Mouse (Mus musculus) R1 (cell line): Measurements from ENCODE around the gene H2-D1.
A peak's percentile ranks its signal among the peaks of the same experiment; 100 is the strongest.
"Not testable (repeated sequence)": the region's sequence is repeated elsewhere in the genome, so short reads cannot be mapped to it uniquely, and the experiment has no call there.

Experiments used
- DNase-seq: peaks from one replicate; pipeline ENCODE4 v3.0.0-alpha.2; 2018; ENCODE audit warnings: low read depth, low spot score

Gene H2-D1

DNA sequence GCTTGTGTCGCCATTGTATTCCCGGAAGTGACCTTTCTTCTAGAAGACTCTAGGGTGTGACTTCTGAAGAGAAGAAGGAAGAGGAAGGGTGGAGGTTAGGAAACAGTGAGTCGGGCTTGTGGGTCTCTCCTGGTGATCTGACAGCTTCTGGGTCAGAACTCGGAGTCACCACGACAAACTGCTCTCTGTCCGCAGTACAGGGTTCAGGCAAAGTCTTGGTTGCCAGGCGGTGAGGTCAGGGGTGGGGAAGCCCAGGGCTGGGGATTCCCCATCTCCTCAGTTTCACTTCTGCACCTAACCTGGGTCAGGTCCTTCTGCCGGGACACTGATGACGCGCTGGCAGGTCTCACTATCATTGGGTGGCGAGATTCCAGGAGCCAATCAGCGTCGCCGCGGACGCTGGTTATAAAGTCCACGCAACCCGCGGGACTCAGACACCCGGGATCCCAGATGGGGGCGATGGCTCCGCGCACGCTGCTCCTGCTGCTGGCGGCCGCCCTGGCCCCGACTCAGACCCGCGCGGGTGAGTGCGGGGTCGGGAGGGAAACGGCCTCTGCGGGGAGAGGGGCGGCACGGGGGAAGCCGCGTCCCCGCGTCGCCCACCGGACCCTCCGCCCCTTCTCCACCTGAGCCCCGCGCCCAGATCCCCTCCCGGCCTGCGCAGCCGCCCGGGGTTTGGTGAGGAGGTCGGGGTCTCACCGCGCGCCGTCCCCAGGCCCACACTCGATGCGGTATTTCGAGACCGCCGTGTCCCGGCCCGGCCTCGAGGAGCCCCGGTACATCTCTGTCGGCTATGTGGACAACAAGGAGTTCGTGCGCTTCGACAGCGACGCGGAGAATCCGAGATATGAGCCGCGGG is at the start of gene H2-D1:
Gene H2-D1, plus strand, starts transcription at position 67 of the 859 bp plus-strand sequence.
- DNase-seq = peak; percentile 91

DNA sequence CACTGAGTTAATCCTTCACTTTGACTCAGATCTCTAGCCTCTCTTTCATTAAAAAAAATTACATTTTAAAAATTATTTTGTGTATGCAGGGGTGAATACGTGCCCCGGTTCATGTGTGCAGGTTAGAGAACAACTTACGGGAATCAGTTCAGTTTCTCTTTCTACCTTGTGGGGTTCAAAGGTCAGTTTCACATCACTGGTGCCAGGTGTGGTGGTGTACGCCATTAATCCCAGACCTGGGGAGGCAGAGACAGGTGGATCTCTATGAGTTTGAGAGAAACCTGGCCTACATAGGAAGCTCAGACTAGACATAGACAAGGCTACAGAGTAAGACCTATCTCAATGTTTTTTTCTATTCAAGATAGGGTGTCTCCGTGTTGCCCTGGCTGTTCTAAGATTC is 49.5 kb upstream of the H2-D1 start:
- DNase-seq = no peak

DNA sequence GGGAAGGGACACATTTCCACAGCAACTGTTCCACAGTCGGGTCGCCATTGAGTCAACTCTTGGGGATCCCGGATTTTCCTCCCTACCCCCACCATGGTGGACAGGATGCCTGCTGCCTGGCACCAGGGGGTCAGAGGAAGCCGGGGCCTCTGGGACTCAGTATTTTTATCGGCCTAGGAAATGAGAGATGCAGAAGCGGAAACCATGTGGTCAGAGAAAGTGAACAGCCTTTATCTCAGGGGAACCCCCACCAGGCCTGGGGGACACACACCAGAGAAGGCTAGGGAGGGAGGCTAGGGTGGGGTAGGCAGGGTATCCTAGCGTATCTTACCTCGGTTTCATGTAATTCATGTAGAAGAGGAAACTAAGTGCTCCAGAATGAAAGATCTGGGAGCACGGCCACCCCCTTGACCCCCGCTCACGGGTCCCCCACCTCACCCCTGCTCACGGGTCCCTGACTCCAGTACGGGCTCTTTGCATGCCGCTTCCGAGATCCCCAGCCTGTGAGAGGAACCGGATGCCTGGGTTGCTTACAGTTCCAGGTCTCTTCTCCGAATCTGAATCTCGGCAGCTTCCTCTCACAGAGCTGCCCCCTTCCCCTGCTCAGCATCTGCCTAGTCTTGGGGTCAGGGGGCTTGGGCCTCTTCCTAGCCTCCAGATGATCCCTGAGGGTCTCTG is 43.9 kb upstream of the H2-D1 start:
- no peak for DNase-seq

DNA sequence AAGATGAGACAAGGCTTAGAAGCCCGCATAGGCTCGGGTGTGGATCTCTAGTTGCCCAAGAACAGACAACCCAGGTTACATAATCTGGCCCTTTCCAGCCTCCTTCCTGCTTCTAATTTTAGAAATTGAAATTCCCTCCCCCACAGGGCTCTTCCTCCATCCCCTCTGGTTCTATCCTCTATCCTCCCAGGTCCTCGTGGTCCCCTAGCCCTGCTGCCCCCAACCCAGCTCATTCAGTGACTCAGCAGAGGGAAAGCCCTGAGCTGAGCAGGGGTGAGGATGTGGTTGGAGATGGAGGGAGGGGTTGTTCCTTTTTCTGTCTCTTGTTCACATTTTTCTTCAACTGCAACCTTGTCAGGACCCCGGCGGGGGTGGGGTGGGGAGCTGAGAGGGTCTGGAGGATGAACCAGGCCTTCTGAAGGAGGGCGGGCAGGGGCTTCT is 42.9 kb upstream of the H2-D1 start:
- DNase-seq = peak; percentile 13

DNA sequence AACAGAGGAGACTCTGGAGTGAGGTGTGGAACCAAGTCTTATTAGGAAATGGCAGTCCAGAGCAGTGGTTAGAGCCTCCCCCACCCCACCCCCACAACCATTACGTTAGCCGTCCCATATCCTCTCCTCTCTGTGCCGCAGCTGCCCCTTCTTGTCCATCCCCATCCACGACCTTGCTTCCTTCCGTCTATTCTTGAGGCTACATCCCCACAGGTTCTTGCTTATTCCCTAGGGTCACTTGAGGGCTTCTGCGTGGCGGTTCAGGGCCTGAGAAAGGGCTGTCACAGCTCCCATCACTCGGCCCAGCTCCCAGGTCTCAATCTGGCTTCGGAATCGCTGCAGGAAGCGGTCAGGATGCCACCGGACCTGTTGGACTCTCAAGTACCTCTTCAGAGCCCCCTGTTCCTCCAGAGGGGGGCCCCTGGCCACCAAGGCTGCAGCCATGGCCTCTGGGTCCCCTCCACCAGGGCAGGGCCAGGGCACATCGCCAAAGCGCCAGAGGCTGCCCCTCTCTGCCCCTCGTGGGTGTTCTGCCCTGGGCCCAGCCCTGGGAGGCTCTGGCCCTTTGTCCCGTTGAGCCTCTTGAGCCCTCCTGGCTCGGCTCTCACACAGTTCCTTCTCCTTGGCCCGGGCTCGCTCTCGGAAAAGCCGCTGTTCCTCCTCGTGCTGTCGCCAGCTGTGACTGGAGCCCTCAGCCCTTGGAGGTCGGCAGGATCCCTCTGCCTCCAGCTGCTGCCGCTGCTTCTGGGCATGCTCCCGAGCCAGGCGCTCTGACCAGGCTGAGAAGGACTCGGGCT is 42.2 kb upstream of the H2-D1 start, which contains the start of gene Gm16181:
Gene Gm16181, plus strand, starts transcription at position 679 of the 797 bp plus-strand sequence.
- DNase-seq = peak; percentile 30

DNA sequence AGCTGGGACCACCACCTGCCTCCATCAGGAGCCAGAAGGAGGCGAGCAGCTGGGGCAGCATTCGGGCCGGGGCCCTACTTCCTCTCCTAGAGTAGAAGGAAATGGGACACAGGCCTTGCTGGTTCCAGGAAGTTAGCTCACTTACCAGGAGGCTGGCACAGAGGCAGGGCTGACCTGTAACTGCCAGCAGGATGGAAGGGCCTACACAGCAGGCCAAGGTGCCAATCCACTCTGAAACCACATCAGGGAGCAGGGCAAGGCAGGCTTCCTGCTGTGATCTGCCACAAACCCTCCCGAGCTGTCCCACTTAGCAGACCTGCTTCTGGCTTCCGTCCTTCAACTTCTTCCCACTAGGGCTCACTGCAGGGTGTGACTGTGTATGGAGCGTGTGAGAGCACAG is 40.2 kb upstream of the H2-D1 start:
- no peak for DNase-seq

DNA sequence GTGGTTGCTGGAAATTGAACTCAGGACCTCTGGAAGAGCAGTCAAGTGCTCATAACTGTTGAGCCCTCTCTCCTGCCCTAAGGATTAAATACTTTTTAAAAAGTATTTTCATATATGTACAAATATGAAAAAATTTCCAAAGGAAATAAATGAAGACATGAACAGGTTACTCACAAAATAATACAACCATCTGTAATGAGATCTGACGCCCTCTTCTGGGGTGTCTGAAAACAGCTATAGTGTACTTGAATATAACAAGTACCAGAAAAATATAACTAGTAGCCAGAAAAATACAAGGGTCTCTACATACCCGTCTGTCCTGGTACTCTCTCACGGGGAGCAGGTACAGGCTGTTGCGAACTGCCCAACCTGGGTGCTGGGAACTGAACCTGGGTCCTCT is 37.9 kb upstream of the H2-D1 start:
- DNase-seq = no peak

DNA sequence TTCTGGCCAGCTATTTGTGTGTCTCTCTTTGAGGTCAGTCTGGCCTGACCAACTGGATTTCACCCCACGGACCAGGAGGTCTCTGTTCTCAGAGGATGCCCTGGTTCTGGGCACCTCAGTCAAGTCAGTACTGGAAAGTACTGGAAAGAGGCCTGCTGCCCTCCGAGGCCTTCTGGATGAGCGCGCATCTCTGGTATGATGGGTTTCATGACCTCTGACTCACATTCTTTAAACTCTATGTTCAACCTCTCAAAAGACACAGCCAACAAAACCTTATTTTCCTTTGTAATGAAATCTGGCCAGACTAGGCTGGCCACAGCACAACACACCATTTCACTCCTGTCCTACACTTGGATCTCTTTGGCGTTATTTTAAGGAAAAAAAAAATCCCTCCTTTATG is 37.1 kb upstream of the H2-D1 start:
- no peak for DNase-seq

DNA sequence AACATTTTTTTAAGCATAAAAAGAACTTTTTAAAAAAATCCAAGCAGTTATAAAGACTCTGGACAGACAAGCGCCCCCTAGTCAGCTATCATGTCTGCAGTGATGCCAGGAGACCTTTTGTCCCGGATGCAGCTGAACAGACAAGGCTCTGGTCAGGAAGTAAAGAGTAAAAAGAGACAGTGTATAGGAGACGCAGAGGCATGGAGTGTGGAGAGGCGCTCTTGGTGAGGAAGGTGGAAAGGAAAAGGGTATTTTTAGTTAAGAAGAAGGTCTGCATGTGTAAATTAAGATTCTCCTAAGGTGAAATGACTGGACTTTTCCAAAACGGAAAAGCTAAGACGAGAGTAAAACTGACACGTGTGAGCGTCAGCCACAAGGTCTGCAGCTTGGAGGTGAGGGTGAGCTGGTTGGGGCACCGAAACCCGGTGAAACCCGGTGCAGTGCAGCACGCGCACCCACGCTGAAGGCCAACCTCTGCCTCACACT is 35.9 kb upstream of the H2-D1 start:
- DNase-seq = no peak

DNA sequence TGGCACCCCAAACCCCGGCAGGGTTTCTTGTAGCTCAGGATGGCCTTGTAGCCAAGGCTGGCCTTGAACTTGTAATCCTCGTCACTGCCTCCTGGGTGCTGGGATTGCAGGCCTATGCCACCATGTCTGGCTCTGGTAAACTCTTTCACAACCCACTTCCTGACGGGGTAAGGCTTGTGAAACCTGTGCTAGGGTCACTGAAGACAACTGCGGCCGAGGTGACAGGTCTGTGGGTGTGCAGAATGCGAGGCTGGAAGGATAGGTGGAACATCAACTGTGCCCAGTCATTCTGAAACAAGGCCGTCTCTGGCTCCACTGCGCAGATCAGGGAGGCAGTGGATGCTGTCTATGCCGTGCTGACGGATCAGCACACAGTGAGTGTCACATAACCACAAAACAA is 31.5 kb upstream of the H2-D1 start:
- DNase-seq = no peak

DNA sequence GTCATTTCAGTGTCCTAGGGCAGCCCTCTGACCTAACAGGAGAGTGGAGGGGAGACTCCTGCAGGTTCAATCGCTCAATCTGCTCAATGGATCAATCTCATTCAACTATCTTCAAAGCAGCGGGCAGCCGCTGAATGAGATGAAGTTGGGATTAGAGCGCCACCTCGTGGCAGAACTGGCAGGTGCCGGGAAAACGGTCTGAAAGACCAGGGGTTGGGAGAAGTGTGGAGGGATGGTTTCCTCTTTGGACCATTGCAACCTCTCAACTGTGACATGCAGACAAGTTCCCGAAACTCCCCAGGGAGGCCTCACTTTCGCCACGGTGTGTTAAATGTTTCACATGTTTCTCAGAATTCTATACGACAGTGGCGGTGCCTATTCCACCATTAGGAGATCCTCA is 30.5 kb upstream of the H2-D1 start:
- peak; percentile 83 for DNase-seq

DNA sequence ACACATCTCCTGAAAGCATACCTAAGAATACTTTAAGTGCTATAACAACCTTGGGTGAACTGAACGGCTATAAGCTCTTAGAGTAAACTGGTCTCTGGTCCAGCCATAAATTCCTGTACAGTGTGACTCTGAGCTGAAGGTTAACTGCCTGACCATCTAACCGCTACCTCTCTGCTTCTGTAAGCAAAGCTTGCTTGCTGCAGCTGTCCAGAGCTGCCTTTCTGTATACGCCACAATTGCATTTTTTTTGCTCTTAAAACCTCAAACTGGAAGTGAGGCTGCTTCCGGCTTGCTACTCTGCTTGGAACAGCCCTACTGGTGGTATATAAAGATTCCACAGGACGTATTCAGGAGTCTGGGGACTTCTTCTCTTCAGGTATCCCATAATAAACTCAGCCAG is 29.9 kb upstream of the H2-D1 start:
- DNase-seq = no peak

DNA sequence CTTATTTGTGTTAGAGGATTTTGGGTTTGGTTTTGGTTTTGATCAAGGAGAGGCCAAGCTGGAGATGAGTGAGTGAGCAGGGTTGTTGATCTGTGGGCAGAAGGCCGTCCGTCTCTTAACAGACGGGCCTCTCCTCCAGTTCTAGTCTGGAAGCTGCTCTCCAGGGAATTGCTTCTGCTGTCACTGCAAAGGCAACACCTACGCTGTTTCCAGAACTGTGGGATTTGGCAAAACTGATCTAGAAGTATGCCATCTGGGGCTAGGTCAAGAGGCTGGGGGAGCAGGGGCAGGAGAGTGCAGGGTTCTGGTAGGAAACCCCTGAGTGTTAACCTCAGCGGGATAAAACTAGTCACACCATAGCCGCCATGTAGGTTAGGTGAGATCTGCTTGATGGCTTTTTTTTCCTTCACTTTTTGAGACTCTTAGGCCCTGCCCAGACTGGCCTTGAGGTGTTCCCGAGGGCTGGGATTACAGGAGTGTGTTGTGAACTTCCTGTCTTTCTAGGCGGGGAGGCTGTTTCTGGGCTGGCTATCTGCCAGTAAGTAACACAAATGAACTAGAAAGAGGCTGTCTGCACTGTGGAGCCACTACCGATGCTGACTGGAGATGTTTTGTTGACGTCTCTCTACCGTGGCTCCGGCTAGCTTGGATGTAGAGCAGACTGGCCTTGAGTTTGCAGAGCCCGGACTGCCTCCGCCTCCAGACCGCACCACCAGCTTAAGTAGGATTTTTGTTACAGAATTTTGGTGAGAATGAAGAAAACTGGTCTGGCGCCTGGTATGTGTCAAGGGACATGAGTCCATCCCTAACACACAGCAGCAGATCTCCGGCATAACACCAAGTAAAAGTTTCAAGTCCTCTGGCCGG is 29.2 kb upstream of the H2-D1 start, which contains the start of gene Atp6v1g2:
Gene Atp6v1g2, plus strand, starts transcription at position 547 of the 867 bp plus-strand sequence.
- no peak for DNase-seq

DNA sequence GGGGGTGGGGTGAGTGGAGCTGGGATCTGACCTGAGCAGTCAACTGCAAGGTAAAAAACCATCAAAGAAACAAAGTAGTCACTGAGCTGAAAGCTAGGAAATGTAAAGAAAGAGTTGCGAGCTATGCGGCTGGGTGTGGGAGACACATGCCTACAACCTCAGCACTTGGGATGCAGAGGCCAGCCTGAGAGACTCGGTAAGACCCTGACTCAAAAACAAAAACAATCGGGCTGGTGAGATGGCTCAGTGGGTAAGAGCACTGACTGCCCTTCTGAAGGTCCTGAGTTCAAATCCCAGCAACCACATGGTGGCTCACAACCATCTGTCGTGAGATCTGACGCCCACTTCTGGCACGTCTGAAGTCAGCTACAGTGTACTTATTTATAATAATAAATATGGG is 28.4 kb upstream of the H2-D1 start:
- not testable (repeated sequence) for DNase-seq

DNA sequence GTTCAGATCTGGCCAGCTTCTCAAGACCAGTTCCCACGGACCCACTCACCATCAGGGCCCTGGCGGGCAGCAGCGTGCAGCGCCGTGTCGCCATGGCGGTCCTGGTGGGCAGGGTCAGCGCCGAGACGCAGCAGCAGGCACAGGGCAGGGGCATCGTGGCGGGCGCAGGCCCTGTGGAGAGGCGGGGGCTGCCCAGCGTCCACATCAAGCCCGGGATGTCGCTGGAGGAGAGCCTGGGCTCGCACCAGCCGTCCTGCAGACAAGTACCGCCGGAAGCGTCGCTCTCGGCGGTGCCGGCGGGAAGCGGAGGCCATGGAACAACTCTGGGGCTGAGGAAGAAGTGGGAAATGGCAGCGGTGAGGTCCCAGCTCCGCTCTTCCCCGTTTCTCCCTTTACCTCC is 27.6 kb upstream of the H2-D1 start:
- no peak for DNase-seq

DNA sequence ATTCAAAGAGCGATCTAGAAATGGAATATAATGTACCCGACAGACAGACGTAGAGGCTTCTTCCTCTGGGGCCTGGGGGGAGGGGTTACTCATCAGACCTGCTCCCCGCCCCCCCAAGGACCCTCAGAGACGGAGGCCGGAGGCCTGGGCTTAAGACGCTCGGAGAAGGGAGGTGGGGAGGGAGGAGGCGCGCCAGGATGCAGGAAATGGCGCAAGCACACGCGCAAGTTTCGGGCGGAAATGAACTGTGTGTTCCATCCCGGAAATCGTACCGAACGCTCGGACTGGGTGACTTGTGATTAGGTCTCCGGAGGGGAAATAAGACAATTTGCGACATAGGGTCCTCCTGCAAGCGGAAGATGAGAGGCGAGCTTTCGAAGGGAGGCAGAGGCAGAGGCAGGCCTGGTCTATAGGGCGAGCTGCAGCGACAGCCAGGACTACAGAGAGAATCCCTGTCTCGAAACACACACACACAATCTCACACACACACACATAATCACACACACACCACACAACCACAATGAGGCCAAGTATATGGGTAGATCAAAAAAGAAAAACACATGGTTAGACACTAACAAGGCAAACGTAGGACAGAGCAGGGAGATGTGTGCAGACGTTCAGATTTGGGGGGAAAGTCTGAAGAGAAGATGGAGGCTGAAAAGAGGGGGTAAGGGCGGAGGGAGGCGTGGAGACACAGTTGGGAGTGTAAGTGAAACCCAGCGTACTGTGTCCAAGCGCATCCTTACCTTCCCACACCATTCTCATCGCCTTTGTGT is 26.7 kb upstream of the H2-D1 start, which contains the start of gene Nfkbil1:
Gene Nfkbil1, minus strand, starts transcription at position 179 of the 776 bp plus-strand sequence.
- peak; percentile 98 for DNase-seq

DNA sequence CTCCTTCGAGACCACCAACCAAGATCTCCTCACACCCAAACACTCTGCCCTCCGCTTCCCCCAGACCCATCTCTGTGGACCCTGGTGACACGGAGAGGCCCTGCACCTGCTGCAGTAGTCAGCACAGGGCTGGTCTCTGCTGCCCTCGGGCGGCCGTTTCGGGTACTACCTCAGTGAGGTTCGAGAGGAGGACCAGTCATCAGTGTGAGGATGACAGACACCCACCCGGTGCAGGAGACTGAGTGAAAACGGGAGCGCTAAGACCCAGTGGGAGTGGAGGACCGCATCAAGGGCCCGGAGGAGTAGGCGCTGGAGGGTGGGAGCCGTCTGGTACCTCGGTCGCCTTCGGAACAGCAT is 26.2 kb upstream of the H2-D1 start:
- peak; percentile 91 for DNase-seq

DNA sequence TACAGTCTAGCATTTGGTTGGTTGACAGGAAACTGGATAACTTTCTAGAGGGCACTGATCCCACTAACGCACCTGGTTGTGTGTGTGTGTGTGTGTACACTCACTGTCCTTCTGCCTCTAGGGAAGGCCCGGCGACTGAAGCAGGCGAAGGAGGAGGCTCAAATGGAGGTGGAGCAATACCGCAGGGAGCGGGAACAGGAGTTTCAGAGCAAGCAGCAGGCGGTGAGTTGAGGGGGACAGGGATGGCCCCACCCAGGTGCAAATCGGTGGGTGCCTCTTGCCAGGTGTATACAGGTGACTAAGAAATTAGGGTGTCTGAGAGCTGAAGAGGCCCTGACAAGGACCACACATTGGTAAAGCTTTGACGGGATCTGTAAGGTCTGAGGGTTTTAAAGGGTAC is 25.5 kb upstream of the H2-D1 start:
- no peak for DNase-seq

DNA sequence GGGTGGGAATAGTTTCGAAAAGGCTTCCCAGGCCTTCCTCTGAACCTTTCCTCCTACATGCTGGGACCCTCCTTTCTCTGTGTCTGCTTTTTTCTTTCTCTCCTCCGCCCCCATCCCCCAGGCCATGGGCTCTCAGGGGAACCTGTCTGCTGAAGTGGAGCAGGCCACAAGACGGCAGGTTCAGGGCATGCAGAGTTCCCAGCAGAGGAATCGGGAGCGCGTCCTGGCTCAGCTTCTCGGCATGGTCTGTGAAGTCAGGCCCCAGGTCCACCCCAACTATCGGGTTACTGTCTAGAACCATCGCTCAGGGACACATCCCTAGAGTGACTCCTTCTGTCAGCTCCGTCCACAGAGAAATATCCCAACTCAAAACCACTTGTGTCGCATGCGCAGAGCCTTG is 25.0 kb upstream of the H2-D1 start:
- DNase-seq = no peak

DNA sequence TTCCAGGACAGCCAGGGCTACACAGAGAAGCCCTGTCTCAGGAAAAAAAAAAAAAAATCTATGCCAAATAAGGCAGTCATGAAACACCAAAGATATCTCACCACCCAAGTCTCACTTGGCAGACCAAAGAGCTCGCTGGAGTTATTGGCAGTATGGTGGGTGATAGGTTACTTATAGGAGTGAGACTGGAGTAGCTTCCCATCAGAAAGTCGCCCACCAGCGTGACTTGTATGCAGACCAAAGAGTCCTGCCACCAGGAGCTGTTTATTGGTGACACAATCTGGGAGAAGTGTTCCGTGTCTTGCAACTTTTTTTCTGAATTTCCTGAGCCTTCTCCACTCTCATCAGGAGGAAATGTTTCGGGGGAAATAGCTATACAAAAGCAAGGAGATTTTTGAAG is 22.8 kb upstream of the H2-D1 start:
- no peak for DNase-seq
